ENCODE assay signal across 8 mouse cellular contexts in the genomic region with DNA sequence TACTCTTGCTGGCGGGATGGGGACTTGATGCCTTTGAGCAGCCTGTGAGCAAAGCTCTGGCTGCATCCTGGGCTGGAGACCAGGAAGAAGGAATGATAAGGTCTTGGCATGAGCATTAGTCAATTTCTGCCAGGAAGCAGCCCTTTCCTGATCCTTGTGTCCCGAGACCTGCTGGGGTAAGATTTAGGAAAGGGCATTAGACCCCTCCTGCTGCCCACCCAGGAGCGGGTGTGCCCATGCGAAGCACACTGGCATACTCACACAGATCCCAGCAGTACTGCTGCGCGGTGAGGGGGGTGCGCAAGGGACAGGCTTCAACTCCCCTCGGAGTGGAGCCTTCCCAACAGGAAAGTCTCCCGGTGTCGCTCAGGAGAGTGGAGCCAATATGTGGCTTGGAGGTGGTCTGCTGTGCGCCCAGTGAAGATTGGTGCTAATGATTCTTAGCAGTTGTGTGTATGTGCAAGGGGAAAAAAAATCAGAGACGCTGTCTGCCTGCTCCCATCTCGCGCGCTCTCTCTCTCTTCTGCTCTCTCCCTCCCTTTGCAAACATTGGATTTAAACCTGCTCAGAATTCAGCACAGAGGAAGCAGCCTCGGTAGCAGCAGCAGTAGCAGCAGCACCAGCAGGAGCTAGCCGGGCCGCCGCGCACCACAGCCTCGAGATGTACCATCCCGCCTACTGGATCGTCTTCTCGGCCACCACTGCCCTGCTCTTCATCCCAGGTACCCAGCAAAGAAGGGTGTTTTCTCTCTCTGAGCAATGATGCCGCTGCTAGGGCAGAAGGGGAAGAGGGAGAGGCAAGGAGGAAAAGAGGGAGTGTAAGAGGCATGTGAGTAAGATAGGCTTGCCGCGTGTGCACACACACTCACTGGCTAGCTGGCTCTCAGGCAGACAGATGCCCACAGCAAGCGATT. TPM values are rescaled to one million over a fixed set of nuclear protein-coding genes. Genes with fewer than 3 reads are reported as not detected.
DNase-seq lines count a peak whose midpoint lies in the region; ATAC-seq and TF ChIP-seq lines count a peak whose summit lies in the region.

A gene (plus strand): TSS at position 51 of the 914 bp plus-strand sequence.

- intact Hi-C loops in gastrocnemius, adult 2 months (cut with DNase I) = no loop called here

- TF ChIP-seq CTCF in gastrocnemius, adult 2 months (IDR thresholded peaks at IDR 0.05) = no peak
- TF ChIP-seq CTCF in thymus, adult 2 months (IDR thresholded peaks at IDR 0.05; ENCODE audit: borderline replicate concordance, control insufficient read depth, extremely low read depth, insufficient read depth, low read length, poor library complexity) = no peak

- 1% methylated on average over 28 of the region's 28 CpGs for WGBS in forebrain, embryonic 14.5 days
- WGBS in thymus, adult 2 months = 7% methylated on average over 28 of the region's 28 CpGs

- no peak within 1 kb of the TSS; the same call in 1 of the 2 replicates for H3K27ac ChIP-seq in gastrocnemius, adult 2 months
- H3K27ac ChIP-seq in forebrain, embryonic 14.5 days (ENCODE audit: low read depth, low read length) = peak within 1 kb of the TSS; percentile 65
- no peak within 1 kb of the TSS for H3K27ac ChIP-seq in thymus, adult 2 months (ENCODE audit: control insufficient read depth, insufficient read depth, low read length)

- H3K27me3 ChIP-seq in forebrain, embryonic 14.5 days (replicated peaks; ENCODE audit: control insufficient read depth, insufficient read depth, low read length) = 0 out of 2 replicates have a peak, but pooled peaks cover 5% of the 10 kb centered on the region
- H3K27me3 ChIP-seq in thymus, adult 2 months (ENCODE audit: control insufficient read depth, insufficient read depth, low read length) = no peaks in the 10 kb centered on the region

- peak within 1 kb of the TSS; percentile 76 for H3K4me2 ChIP-seq in forebrain, embryonic 14.5 days (ENCODE audit: low read length)

- DNase-seq in gastrocnemius, adult 2 months = no peak
- DNase-seq in gastrocnemius, postnatal 4 days (ENCODE audit: low spot score in 2 of 2) = no peak
- peak; percentile 54 for DNase-seq in ZHBTc4 (ENCODE audit: low read depth, low spot score)
- DNase-seq in forebrain, embryonic 14.5 days (ENCODE audit: low spot score) = peak; percentile 81
- peak; percentile 71 to 74 for DNase-seq in layer of hippocampus, postnatal 14 days (ENCODE audit: low spot score in 2 of 2)
- peak; percentile 58 for DNase-seq in neural tube, embryonic 10.5 days (ENCODE audit: extremely low spot score, low spot score)
- no peak for DNase-seq in adrenal gland, adult 2 months
- no peak for DNase-seq in thymus, adult 2 months

- TF ChIP-seq POLR2A in thymus, adult 2 months (IDR thresholded peaks at IDR 0.05; ENCODE audit: control insufficient read depth, extremely low read depth, insufficient read depth, low read length, poor library complexity) = no peak

- H3K9me3 ChIP-seq in forebrain, embryonic 14.5 days (replicated peaks; ENCODE audit: control insufficient read depth, low read length) = no peaks in the 10 kb centered on the region

- no peaks in the 10 kb centered on the region for H3K36me3 ChIP-seq in forebrain, embryonic 14.5 days (ENCODE audit: control insufficient read depth, insufficient read depth, low read length)
- H3K36me3 ChIP-seq in thymus, adult 2 months (ENCODE audit: control insufficient read depth, insufficient read depth, low read length) = no peaks in the 10 kb centered on the region

- peak within 1 kb of the TSS; percentile 45 for H3K4me3 ChIP-seq in gastrocnemius, adult 2 months
- H3K4me3 ChIP-seq in forebrain, embryonic 14.5 days (ENCODE audit: low read depth, low read length) = peak within 1 kb of the TSS; percentile 46
- no peak within 1 kb of the TSS for H3K4me3 ChIP-seq in thymus, adult 2 months (ENCODE audit: control insufficient read depth, insufficient read depth, low read length)

- ATAC-seq in forebrain, embryonic 14.5 days = peak; percentile 91

- no peaks in the 10 kb centered on the region for H3K4me1 ChIP-seq in forebrain, embryonic 14.5 days (ENCODE audit: control insufficient read depth, insufficient read depth, low read length)
- H3K4me1 ChIP-seq in thymus, adult 2 months (replicated peaks; ENCODE audit: control insufficient read depth, insufficient read depth, low read length) = no peaks in the 10 kb centered on the region

- H3K9ac ChIP-seq in forebrain, embryonic 14.5 days (ENCODE audit: low read length) = peak within 1 kb of the TSS; percentile 71

RNA-seq across cellular contexts. Expression of the gene that starts here (rescaled TPM):
- total RNA-seq in gastrocnemius, adult 2 months (2021) = 1 to 10 TPM; 1.0 to 1.5 TPM
- 1 to 10 TPM; 5.1 to 6.0 TPM for total RNA-seq in gastrocnemius, postnatal 4 days (2021)
- 13.3 and 27.6 TPM in 2 replicates for polyA plus RNA-seq in forebrain, embryonic 14.5 days (2014; fragmentation: Nextera tagmentation; extraction: Ambion mirVana)
- total RNA-seq in layer of hippocampus, postnatal 14 days (2021) = 100 to 1,000 TPM; 318 to 348 TPM
- total RNA-seq in adrenal gland, adult 2 months (2021) = 1 to 10 TPM in 1 of 2 experiments, under 1 TPM in 1; 0.83 to 1.3 TPM
- 0.06 and 0.67 TPM in 2 replicates for polyA plus RNA-seq in adrenal gland, adult 2 months (2012; rRNA removed)
- 0.82 and 0.92 TPM in 2 replicates for polyA plus RNA-seq in thymus, adult 2 months (2012; rRNA removed)

Comparison
In these comparisons a context has a peak if more than half of its experiments do, and no peak if none do; other contexts are left out.
1. RNA of the gene that starts here (total RNA-seq): 318 to 348 TPM in layer of hippocampus, postnatal 14 days; 5.1 to 6.0 TPM in gastrocnemius, postnatal 4 days, 1.0 to 1.5 TPM in gastrocnemius, adult 2 months and 0.83 to 1.3 TPM in adrenal gland, adult 2 months; every median in the first group is over 10 times any median in the second.
2. DNase-seq: peak in ZHBTc4 (single experiment), forebrain, embryonic 14.5 days (single experiment), layer of hippocampus, postnatal 14 days (2 of 2) and neural tube, embryonic 10.5 days (single experiment); none in gastrocnemius, adult 2 months (single experiment), gastrocnemius, postnatal 4 days (0 of 2), adrenal gland, adult 2 months (single experiment) and thymus, adult 2 months (single experiment).